Mouse (Mus musculus): ENCODE data around the gene Slc28a3. TPM values are rescaled to one million over a fixed set of nuclear protein-coding genes. Genes with fewer than 3 reads are reported as not detected.

Gene Slc28a3
- polyA plus RNA-seq (2012; rRNA removed; ENCODE audit: low replicate concordance) = 3.3 TPM in 1 of 2 replicates, not detected in the other

GRCm38 (mm10) chr13:58610716-58611115 is at the start of gene Slc28a3:
Gene Slc28a3 (minus strand): TSS chr13:58610877.

Other genes starting within 250 kb of the Slc28a3 start
- 29.7 and 30.2 TPM in 2 replicates for gene 2210016F16Rik, start 225.7 kb downstream of the Slc28a3 start, polyA plus RNA-seq (2012; rRNA removed; ENCODE audit: low replicate concordance)
- 9.2 and 9.6 TPM in 2 replicates for gene Rmi1, start 208.6 kb downstream of the Slc28a3 start, polyA plus RNA-seq (2012; rRNA removed; ENCODE audit: low replicate concordance)
- gene Hnrnpk, start 207.5 kb downstream of the Slc28a3 start, polyA plus RNA-seq (2012; rRNA removed; ENCODE audit: low replicate concordance) = 208 and 328 TPM in 2 replicates
- gene Ntrk2, start 195.7 kb upstream of the Slc28a3 start, polyA plus RNA-seq (2012; rRNA removed; ENCODE audit: low replicate concordance) = 98.7 and 101 TPM in 2 replicates

Measured in subcutaneous adipose tissue, adult 2 months (tissue).